Mouse (Mus musculus): ENCODE data around the gene Zfp592.
A peak's percentile ranks its signal among the peaks of the same experiment; 100 is the strongest.

GRCm38 (mm10) chr7:81073273-81073672 is 79.8 kb downstream of the Zfp592 start:
- TF ChIP-seq CTCF (IDR thresholded peaks at IDR 0.05; ENCODE audit: low read depth): peak; percentile 66
- TF ChIP-seq EP300 (IDR thresholded peaks at IDR 0.05; ENCODE audit: low read depth): no peak
